Mouse (Mus musculus) forebrain, embryonic 10.5 days (tissue): Measurements from ENCODE around the gene Pcdh7. TPM values are rescaled to one million over a fixed set of nuclear protein-coding genes. Genes with fewer than 3 reads are reported as not detected.

Source experiments
- DNase-seq: peaks from one replicate; pipeline ENCODE4 v3.0.0-alpha.2; 2017; ENCODE audit warnings: low spot score; ENCODE audit errors: extremely low spot score
- H3K27ac ChIP-seq: fragments of 300-500 bp; sonication (generic); 2 replicates; pipeline ENCODE4 v1.5.1; 2016; ENCODE audit warnings: mild to moderate bottlenecking
- H3K27me3 ChIP-seq: fragments of 300-500 bp; sonication (generic); 2 replicates; pipeline ENCODE4 v1.6.1; 2016; ENCODE audit warnings: mild to moderate bottlenecking; ENCODE audit not compliant: poor library complexity, severe bottlenecking
- H3K36me3 ChIP-seq: fragments of 300-500 bp; sonication (generic); replicated peaks from 2 replicates; pipeline ENCODE4 v1.6.1; 2016; ENCODE audit warnings: mild to moderate bottlenecking, moderate library complexity
- H3K4me1 ChIP-seq: fragments of 300-500 bp; sonication (generic); 2 replicates; pipeline ENCODE4 v1.6.1; 2016
- H3K4me3 ChIP-seq: fragments of 300-500 bp; sonication (generic); 2 replicates; pipeline ENCODE4 v1.5.1; 2016; ENCODE audit warnings: mild to moderate bottlenecking, moderate library complexity
- H3K9me3 ChIP-seq: fragments of 300-500 bp; sonication (generic); 2 replicates; pipeline ENCODE4 v1.6.1; 2016; ENCODE audit warnings: mild to moderate bottlenecking, moderate library complexity
- WGBS: fragments of 180-500 bp; shearing (Covaris S2); methylation state at CpG from one replicate; pipeline ENCODE4 v1.1.7; 2016; 5-methylcytosine and 5-hydroxymethylcytosine counted together
- polyA plus RNA-seq: library from polyadenylated mRNA; unstranded; fragments of >200 nt; fragmentation: Nextera tagmentation; extraction: Ambion mirVana; gene quantifications from 2 replicates; pipeline ENCODE4 v1.2.1, GENCODE M21; 2016

The Pcdh7 gene
- polyA plus RNA-seq, 1 experiment from 2014 or later: 4.2 TPM

DNA sequence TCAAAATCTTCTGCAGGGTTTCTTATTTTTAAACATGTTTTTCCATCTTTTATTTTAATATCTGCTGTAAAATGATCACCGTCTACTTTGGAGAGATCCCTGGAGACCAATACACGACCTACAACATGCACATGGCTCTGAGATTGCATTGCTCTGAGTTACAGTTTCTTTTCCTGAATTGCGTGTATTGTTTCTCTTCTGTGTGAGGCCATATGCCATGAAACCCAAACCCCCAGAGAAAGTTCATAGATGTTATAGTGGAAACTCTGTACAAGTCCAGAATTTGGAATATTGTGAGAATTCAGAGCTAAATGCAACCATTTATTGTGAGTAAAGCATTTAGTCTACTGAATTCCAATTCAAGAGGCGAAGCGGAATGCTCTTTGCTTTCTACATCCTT lies 203.4 kb downstream of the Pcdh7 start:
- WGBS: 93% methylated on average over 5 of the region's 5 CpGs
- DNase-seq: no peak
- Histone ChIP-seq H3K4me3 (no peak overlapping the region), H3K27ac (no peak overlapping the region), H3K36me3 (no peaks in the 10 kb centered on the region), H3K4me1 (no peaks in the 10 kb centered on the region), H3K27me3 (no peaks in the 10 kb centered on the region), H3K9me3 (no peaks in the 10 kb centered on the region)

DNA sequence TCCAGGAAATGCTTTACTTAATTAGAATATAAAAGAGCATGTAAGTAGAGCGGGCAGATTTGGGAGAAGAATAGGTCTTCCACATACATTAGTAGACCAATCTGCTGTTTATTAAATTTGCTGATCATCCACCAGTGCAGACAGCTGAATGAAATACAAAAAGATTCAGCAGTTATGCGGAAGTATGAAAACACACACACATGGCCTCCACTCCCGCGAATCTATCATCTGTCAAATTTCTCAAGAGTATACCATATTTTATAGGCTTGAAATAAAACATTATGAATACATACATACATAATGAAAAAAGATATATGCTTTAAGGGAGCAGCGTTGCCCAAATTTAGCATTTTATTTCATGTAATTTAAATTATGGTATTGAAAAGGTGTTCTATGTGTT lies 213.6 kb downstream of the Pcdh7 start:
- H3K9me3 ChIP-seq: no peaks in the 10 kb centered on the region

DNA sequence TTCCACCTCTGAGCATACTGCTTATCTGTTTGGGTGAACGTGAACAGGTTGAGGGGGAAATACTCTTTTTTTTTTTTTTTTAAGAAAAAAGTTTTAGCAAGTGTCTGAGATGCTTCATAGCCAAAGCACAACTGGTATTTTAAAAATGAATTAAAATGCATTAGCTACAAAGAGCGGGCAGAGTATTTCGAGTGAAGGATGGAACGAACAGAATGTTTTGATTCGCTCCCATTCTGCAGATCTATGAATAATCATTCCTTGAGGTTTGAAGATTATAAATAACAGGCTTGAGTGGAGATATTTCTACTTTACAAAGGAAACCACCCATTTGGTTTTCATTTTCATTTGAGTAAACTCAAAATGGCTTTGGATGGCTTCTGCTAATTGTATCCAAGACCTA lies 214.0 kb downstream of the Pcdh7 start:
- H3K36me3 ChIP-seq: no peaks in the 10 kb centered on the region
- no peak for DNase-seq
- no peaks in the 10 kb centered on the region for H3K4me1 ChIP-seq
- no peaks in the 10 kb centered on the region for H3K27me3 ChIP-seq
- WGBS: 94% methylated on average over 5 of the region's 5 CpGs
- H3K4me3 ChIP-seq: no peak overlapping the region
- no peaks in the 10 kb centered on the region for H3K9me3 ChIP-seq
- no peak overlapping the region for H3K27ac ChIP-seq

More for the DNA sequence above, 213.6 kb downstream of the Pcdh7 start:
- H3K4me1 ChIP-seq: no peaks in the 10 kb centered on the region
- 94% methylated on average over 5 of the region's 5 CpGs for WGBS
- H3K27ac ChIP-seq: no peak overlapping the region
- DNase-seq: no peak
- no peak overlapping the region for H3K4me3 ChIP-seq
- H3K36me3 ChIP-seq: no peaks in the 10 kb centered on the region
- H3K27me3 ChIP-seq: no peaks in the 10 kb centered on the region

DNA sequence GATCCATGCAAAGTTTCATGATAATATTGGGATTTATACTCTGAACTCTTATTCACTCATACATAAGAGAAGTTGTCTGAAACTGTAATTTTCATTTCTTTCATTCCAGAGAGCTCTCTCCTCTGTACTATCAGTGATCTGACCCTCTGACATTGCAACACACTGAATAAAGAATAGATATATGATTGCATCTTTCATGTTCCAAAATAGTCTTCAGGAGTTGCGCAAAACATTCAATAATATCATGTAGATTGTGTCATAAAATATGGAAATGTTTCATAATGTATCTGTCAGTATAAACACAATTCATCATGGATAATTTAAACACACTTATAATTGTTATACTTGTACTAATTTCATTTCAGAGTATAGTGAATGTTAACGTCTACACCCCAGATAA lies 216.9 kb downstream of the Pcdh7 start:
- no peak overlapping the region for H3K27ac ChIP-seq
- no peak overlapping the region for H3K4me3 ChIP-seq
- no peaks in the 10 kb centered on the region for H3K36me3 ChIP-seq
- WGBS: 91% methylated on average over 2 of the region's 2 CpGs
- no peaks in the 10 kb centered on the region for H3K9me3 ChIP-seq
- DNase-seq: no peak
- no peaks in the 10 kb centered on the region for H3K27me3 ChIP-seq
- H3K4me1 ChIP-seq: no peaks in the 10 kb centered on the region

DNA sequence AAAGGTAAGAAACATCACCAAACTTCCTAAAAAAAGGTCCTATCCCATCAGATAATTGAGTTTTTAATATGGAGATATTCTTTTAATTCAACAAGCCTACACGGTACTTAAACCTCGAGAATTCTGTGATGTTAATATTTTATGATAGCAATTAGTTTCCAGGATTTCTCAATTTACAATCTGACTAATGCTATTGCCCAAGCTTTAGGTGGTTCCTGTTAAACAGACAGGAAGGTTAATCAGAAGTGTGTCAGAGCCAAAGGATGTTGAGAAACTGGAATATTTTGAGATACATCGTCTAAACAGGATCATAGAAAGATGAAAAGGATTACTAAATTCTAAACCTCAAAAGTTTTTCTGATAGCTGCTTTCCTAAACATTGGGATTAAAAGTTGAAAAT lies 222.7 kb downstream of the Pcdh7 start:
- H3K4me1 ChIP-seq: no peaks in the 10 kb centered on the region
- no peak for DNase-seq
- 85% methylated on average over 3 of the region's 3 CpGs for WGBS
- no peaks in the 10 kb centered on the region for H3K27me3 ChIP-seq
- no peaks in the 10 kb centered on the region for H3K36me3 ChIP-seq
- no peak overlapping the region for H3K4me3 ChIP-seq
- no peak overlapping the region for H3K27ac ChIP-seq
- H3K9me3 ChIP-seq: no peaks in the 10 kb centered on the region

DNA sequence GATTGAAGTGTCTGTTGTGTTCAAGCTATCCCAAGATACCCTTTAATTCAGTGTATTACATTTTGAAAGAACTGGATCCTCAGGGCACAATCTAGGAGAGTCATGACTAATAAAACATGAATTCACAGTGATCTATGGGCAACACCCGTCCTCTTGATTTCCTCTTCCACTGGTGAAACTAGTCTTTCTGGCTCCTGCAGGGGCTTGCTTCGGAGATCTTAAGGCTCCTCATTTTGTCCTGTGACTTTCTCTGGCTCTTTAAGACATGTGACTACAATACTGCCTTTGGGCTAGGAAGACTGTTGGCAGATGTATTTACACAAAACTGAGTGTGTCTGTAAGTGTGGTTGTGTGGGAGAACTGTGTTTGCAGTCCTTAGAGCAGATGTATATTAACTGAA lies 225.4 kb downstream of the Pcdh7 start:
- H3K27me3 ChIP-seq: no peaks in the 10 kb centered on the region
- WGBS: 89% methylated on average over 2 of the region's 2 CpGs
- H3K9me3 ChIP-seq: no peaks in the 10 kb centered on the region
- H3K27ac ChIP-seq: no peak overlapping the region
- DNase-seq: no peak
- H3K4me1 ChIP-seq: no peaks in the 10 kb centered on the region
- no peak overlapping the region for H3K4me3 ChIP-seq
- no peaks in the 10 kb centered on the region for H3K36me3 ChIP-seq

DNA sequence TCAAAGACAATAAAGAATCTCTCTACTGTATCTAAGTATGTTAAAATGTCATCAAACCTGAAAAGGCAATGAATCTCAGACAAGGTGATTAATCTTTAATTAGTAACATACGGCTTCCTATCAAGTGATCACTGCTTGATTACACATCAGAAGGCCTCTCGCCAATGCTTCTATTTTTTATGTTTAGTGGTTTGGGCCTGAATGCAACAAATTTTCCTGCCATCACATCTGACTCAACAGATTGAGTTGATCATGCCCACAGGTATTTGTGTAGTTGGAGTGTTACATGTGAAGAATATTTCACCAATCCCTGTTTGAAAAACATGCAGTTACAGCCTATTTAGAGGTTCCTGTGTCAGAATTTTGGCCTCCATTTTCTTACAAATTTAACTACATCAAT lies 225.8 kb downstream of the Pcdh7 start:
- H3K36me3 ChIP-seq: no peaks in the 10 kb centered on the region
- no peaks in the 10 kb centered on the region for H3K4me1 ChIP-seq
- no peak overlapping the region for H3K4me3 ChIP-seq
- no peaks in the 10 kb centered on the region for H3K9me3 ChIP-seq
- no peak overlapping the region for H3K27ac ChIP-seq
- 93% methylated on average over 2 of the region's 2 CpGs for WGBS
- H3K27me3 ChIP-seq: no peaks in the 10 kb centered on the region
- DNase-seq: no peak

DNA sequence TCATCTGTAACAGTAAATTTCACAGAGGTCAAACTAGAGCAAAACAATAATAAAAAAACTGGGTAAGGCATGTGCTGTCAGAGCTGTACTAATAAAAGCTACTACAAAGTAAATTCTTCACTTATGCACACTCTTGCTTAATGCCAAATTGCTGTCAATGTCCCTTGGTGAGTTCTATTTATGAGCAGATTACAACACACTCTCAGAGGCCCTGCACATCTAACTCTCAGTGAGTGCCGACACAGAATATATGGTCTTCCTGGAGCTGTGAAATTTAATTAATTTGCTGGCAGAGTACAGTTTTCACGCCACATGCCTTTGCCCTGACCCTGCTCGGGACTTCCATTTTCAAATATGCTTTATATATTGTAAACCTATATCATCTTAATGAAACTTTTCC lies 227.7 kb downstream of the Pcdh7 start:
- no peak overlapping the region for H3K4me3 ChIP-seq
- no peak overlapping the region for H3K27ac ChIP-seq
- WGBS: 85% methylated on average over 3 of the region's 3 CpGs
- no peak for DNase-seq
- no peaks in the 10 kb centered on the region for H3K27me3 ChIP-seq
- no peaks in the 10 kb centered on the region for H3K36me3 ChIP-seq
- H3K9me3 ChIP-seq: no peaks in the 10 kb centered on the region
- H3K4me1 ChIP-seq: no peaks in the 10 kb centered on the region

DNA sequence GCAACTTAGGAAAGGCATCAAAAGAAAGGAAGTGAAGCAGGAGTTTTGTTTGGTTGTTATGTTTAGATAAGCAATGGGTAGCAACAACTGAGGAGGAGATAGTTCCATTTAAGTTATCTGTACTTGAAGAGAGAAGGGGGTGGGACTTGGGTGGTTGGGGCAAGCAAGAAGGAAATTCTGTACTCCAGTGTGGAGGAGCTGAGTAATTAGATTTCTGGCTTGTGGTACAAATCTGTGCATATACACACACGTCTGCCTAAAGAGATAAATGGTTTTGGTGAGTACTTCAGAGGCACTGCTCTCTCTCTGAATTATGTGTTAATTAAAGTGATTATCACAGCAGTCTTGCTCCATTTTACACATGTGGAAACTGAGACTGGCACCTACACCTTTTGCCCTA lies 241.6 kb downstream of the Pcdh7 start:
- 70% methylated on average over 1 of the region's 1 CpGs for WGBS
- Histone ChIP-seq H3K4me1 (no peaks in the 10 kb centered on the region), H3K27ac (no peak overlapping the region), H3K4me3 (no peak overlapping the region), H3K36me3 (no peaks in the 10 kb centered on the region), H3K27me3 (no peaks in the 10 kb centered on the region), H3K9me3 (no peaks in the 10 kb centered on the region)
- DNase-seq: no peak

DNA sequence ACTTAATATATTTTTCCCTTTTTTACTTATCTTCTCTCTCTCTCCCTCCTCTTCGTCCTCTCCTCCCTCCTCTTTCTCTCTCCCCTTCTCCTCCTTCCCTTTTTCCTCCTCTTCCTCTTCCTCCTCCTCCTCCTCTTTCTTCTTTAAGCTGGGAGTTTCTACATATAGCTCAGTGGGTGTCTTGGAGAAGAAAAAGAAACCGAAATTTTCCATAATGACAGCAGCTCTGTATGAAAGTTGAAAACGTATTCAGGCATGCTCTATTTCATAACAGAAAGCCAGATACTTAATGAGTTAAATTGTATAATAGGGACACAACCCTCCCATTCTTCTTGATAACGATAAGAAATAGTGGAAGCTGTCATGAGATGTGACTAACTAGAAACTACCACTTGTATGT lies 246.0 kb downstream of the Pcdh7 start:
- 73% methylated on average over 4 of the region's 4 CpGs for WGBS
- Histone ChIP-seq H3K36me3 (no peaks in the 10 kb centered on the region), H3K27me3 (no peaks in the 10 kb centered on the region), H3K9me3 (no peaks in the 10 kb centered on the region), H3K27ac (no peak overlapping the region), H3K4me3 (no peak overlapping the region), H3K4me1 (no peaks in the 10 kb centered on the region)
- no peak for DNase-seq

DNA sequence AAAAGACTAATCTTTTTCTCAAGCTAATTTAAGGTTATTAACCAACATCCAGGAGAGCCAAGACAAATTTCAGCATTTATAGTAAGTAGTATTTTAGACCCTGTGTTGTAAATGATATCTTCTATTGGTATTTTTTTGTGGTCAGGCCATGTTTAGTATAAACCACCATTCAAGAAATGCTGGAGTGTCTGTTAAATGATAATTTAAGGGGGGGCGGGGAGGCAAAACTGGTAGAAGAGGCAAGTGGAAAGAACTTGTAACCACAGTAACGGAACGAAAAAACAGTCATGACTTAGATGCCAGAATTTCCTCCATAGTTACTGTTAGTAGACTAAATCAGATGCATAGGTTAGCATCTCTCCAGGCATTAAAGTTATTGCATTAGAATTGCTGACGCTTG lies 246.4 kb downstream of the Pcdh7 start:
- Histone ChIP-seq H3K27me3 (no peaks in the 10 kb centered on the region), H3K36me3 (no peaks in the 10 kb centered on the region), H3K4me3 (no peak overlapping the region), H3K4me1 (no peaks in the 10 kb centered on the region), H3K27ac (no peak overlapping the region), H3K9me3 (no peaks in the 10 kb centered on the region)
- no peak for DNase-seq
- 91% methylated on average over 4 of the region's 4 CpGs for WGBS

DNA sequence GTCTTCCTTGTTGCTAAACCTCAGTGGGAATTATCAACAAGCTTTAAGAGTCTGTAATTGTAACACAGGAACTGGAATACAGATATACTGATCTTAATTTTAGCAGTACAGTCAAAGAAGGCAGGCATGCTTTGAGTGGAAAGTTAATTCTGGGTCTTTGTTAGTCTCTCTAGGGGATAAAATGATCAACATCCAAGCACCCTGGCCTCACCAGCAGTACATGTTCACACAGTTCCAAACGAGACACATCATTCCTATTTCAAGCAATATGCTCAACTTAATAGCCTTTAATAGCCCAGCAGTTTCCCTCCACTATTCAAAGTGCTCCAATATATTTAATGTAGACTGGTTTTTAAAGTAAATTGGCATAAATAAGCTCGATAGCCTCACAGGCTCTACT lies 275.8 kb downstream of the Pcdh7 start:
- WGBS: 86% methylated on average over 2 of the region's 2 CpGs
- H3K4me1 ChIP-seq: no peaks in the 10 kb centered on the region
- no peak for DNase-seq

DNA sequence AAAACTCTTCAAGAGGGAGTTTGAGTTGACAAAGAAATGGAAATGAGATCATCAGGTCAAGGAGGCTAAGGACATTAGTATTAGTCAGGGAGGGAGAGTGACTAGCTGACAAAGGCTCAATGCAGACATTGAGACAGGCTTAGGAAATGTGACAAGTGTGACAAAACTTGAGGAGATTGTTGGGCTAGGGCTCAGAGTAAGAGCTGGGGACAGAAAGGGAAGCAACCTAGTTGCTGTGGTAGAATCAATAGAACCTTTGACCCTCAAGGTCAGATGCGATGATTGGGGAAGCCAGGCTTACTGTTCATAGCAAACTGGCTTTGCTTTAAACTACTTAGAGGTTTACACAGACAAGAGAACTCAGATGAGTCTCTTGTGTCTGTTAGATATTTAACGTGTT lies 303.6 kb downstream of the Pcdh7 start:
- 0 out of 2 replicates have a peak, but pooled peaks cover 3% of the 10 kb centered on the region for H3K4me1 ChIP-seq
- H3K27ac ChIP-seq: no peak overlapping the region
- WGBS: 77% methylated on average over 2 of the region's 2 CpGs
- no peak overlapping the region for H3K4me3 ChIP-seq
- no peaks in the 10 kb centered on the region for H3K27me3 ChIP-seq
- no peak for DNase-seq
- H3K36me3 ChIP-seq: no peaks in the 10 kb centered on the region
- H3K9me3 ChIP-seq: no peaks in the 10 kb centered on the region

More for the DNA sequence above, 275.8 kb downstream of the Pcdh7 start:
- Histone ChIP-seq H3K9me3 (no peaks in the 10 kb centered on the region), H3K4me3 (no peak overlapping the region), H3K27ac (no peak overlapping the region), H3K36me3 (no peaks in the 10 kb centered on the region), H3K27me3 (no peaks in the 10 kb centered on the region)

DNA sequence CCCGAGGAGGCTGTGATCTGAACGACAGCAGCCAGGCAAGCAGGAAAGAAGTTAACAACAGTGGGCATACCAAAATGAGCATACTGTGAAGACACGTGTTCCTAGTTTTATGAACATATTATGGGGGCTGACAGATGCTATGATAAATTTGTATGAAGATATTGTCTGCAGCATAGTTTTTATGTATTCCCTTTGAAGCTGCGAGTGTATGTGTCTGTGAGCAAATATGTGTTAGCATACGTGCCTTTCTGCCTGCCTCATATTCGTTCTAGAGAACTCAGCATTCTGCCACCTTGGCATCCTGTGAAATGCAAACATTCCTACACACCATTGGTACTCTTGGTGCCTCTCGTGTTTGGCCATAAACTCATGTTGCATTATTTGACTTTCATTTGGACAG lies 307.4 kb downstream of the Pcdh7 start:
- H3K4me1 ChIP-seq: 0 out of 2 replicates have a peak, but pooled peaks cover 3% of the 10 kb centered on the region
- H3K36me3 ChIP-seq: no peaks in the 10 kb centered on the region
- H3K27me3 ChIP-seq: no peaks in the 10 kb centered on the region
- H3K27ac ChIP-seq: no peak overlapping the region
- 89% methylated on average over 7 of the region's 7 CpGs for WGBS
- H3K9me3 ChIP-seq: no peaks in the 10 kb centered on the region
- DNase-seq: no peak
- no peak overlapping the region for H3K4me3 ChIP-seq
